Mouse (Mus musculus): ENCODE measurements around the gene Arid1b. TPM values are rescaled to one million over a fixed set of nuclear protein-coding genes. Genes with fewer than 3 reads are reported as not detected.

Gene Arid1b
- polyA plus RNA-seq, 1 experiment from 2014 or later = 5.8 TPM

GRCm38 (mm10) chr17:5132296-5132986 is 138.3 kb downstream of the Arid1b start:
- 88% methylated on average over 14 of the region's 14 CpGs for WGBS
- ATAC-seq = peak; percentile 64; the same call in 1 of the 2 replicates
- Histone ChIP-seq H3K4me2 (ENCODE audit: low read depth, low read length) (no peak overlapping the region), H3K36me3 (ENCODE audit: control insufficient read depth, insufficient read depth, low read length) (no peaks in the 10 kb centered on the region), H3K27ac (ENCODE audit: low read length) (no peak overlapping the region), H3K9me3 (ENCODE audit: control insufficient read depth, low read length) (no peaks in the 10 kb centered on the region), H3K4me1 (ENCODE audit: control insufficient read depth, insufficient read depth, low read length) (peaks cover 9% of the 10 kb centered on the region; the same call in 1 of the 2 replicates), H3K4me3 (ENCODE audit: low read length) (no peak overlapping the region), H3K27me3 (replicated peaks; ENCODE audit: control insufficient read depth, insufficient read depth, low read length) (no peaks in the 10 kb centered on the region), H3K9ac (ENCODE audit: low read depth, low read length) (no peak overlapping the region)

GRCm38 (mm10) chr17:5132987-5133355 is 138.8 kb downstream of the Arid1b start:
- Histone ChIP-seq H3K27me3 (replicated peaks; ENCODE audit: control insufficient read depth, insufficient read depth, low read length) (no peaks in the 10 kb centered on the region), H3K36me3 (ENCODE audit: control insufficient read depth, insufficient read depth, low read length) (no peaks in the 10 kb centered on the region), H3K27ac (ENCODE audit: low read length) (no peak overlapping the region), H3K4me1 (ENCODE audit: control insufficient read depth, insufficient read depth, low read length) (peaks cover 12% of the 10 kb centered on the region), H3K4me2 (ENCODE audit: low read depth, low read length) (no peak overlapping the region), H3K9me3 (ENCODE audit: control insufficient read depth, low read length) (no peaks in the 10 kb centered on the region), H3K4me3 (ENCODE audit: low read length) (no peak overlapping the region), H3K9ac (ENCODE audit: low read depth, low read length) (no peak overlapping the region)
- 78% methylated on average over 7 of the region's 7 CpGs for WGBS
- ATAC-seq = 0 out of 2 replicates have a peak, but pooled peaks have one; percentile 17

- Histone ChIP-seq H3K9me3 (ENCODE audit: control insufficient read depth, low read length) (no peaks in the 10 kb centered on the region), H3K4me1 (ENCODE audit: control insufficient read depth, insufficient read depth, low read length) (peaks cover 21% of the 10 kb centered on the region), H3K4me2 (ENCODE audit: low read depth, low read length) (no peak overlapping the region), H3K27ac (ENCODE audit: low read length) (no peak overlapping the region), H3K9ac (ENCODE audit: low read depth, low read length) (no peak overlapping the region), H3K27me3 (replicated peaks; ENCODE audit: control insufficient read depth, insufficient read depth, low read length) (no peaks in the 10 kb centered on the region), H3K4me3 (ENCODE audit: low read length) (no peak overlapping the region), H3K36me3 (ENCODE audit: control insufficient read depth, insufficient read depth, low read length) (no peaks in the 10 kb centered on the region)
- 67% methylated on average over 8 of the region's 8 CpGs for WGBS
- no peak for ATAC-seq
Observed at GRCm38 (mm10) chr17:5133831-5134230, 139.7 kb downstream of the Arid1b start.

GRCm38 (mm10) chr17:5134271-5134670 is 140.1 kb downstream of the Arid1b start:
- WGBS = 72% methylated on average over 8 of the region's 8 CpGs
- no peak overlapping the region for H3K4me3 ChIP-seq (ENCODE audit: low read length)
- ATAC-seq = no peak
- no peak overlapping the region for H3K27ac ChIP-seq (ENCODE audit: low read length)
- H3K9me3 ChIP-seq (ENCODE audit: control insufficient read depth, low read length) = no peaks in the 10 kb centered on the region
- H3K4me2 ChIP-seq (ENCODE audit: low read depth, low read length) = no peak overlapping the region
- H3K27me3 ChIP-seq (replicated peaks; ENCODE audit: control insufficient read depth, insufficient read depth, low read length) = no peaks in the 10 kb centered on the region
- no peaks in the 10 kb centered on the region for H3K36me3 ChIP-seq (ENCODE audit: control insufficient read depth, insufficient read depth, low read length)
- peaks cover 24% of the 10 kb centered on the region for H3K4me1 ChIP-seq (ENCODE audit: control insufficient read depth, insufficient read depth, low read length)
- H3K9ac ChIP-seq (ENCODE audit: low read depth, low read length) = no peak overlapping the region

GRCm38 (mm10) chr17:5137936-5138335 is 143.8 kb downstream of the Arid1b start:
- H3K27me3 ChIP-seq (replicated peaks; ENCODE audit: control insufficient read depth, insufficient read depth, low read length) = no peaks in the 10 kb centered on the region
- WGBS = 67% methylated on average over 3 of the region's 3 CpGs
- no peak overlapping the region for H3K9ac ChIP-seq (ENCODE audit: low read depth, low read length)
- no peaks in the 10 kb centered on the region for H3K9me3 ChIP-seq (ENCODE audit: control insufficient read depth, low read length)
- no peak overlapping the region for H3K4me2 ChIP-seq (ENCODE audit: low read depth, low read length)
- peaks cover 28% of the 10 kb centered on the region for H3K4me1 ChIP-seq (ENCODE audit: control insufficient read depth, insufficient read depth, low read length)
- H3K4me3 ChIP-seq (ENCODE audit: low read length) = no peak overlapping the region
- peak overlapping the region; percentile 33 for H3K27ac ChIP-seq (ENCODE audit: low read length)
- no peaks in the 10 kb centered on the region for H3K36me3 ChIP-seq (ENCODE audit: control insufficient read depth, insufficient read depth, low read length)
- no peak for ATAC-seq

- Histone ChIP-seq H3K27me3 (replicated peaks; ENCODE audit: control insufficient read depth, insufficient read depth, low read length) (no peaks in the 10 kb centered on the region), H3K36me3 (ENCODE audit: control insufficient read depth, insufficient read depth, low read length) (no peaks in the 10 kb centered on the region), H3K9ac (ENCODE audit: low read depth, low read length) (no peak overlapping the region), H3K9me3 (ENCODE audit: control insufficient read depth, low read length) (no peaks in the 10 kb centered on the region), H3K4me3 (ENCODE audit: low read length) (no peak overlapping the region), H3K27ac (ENCODE audit: low read length) (no peak overlapping the region; the same call in none of the 2 replicates), H3K4me2 (ENCODE audit: low read depth, low read length) (no peak overlapping the region), H3K4me1 (ENCODE audit: control insufficient read depth, insufficient read depth, low read length) (peaks cover 26% of the 10 kb centered on the region)
- peak; percentile 86 for ATAC-seq
- WGBS = 11% methylated on average over 8 of the region's 8 CpGs
Observed at GRCm38 (mm10) chr17:5138641-5139205, 144.6 kb downstream of the Arid1b start.

- Histone ChIP-seq H3K4me2 (ENCODE audit: low read depth, low read length) (no peak overlapping the region), H3K9me3 (ENCODE audit: control insufficient read depth, low read length) (no peaks in the 10 kb centered on the region), H3K27me3 (replicated peaks; ENCODE audit: control insufficient read depth, insufficient read depth, low read length) (no peaks in the 10 kb centered on the region), H3K4me3 (ENCODE audit: low read length) (no peak overlapping the region), H3K27ac (ENCODE audit: low read length) (peak overlapping the region; percentile 53), H3K9ac (ENCODE audit: low read depth, low read length) (no peak overlapping the region), H3K4me1 (ENCODE audit: control insufficient read depth, insufficient read depth, low read length) (peaks cover 26% of the 10 kb centered on the region), H3K36me3 (ENCODE audit: control insufficient read depth, insufficient read depth, low read length) (no peaks in the 10 kb centered on the region)
- 24% methylated on average over 8 of the region's 8 CpGs for WGBS
- peak; percentile 12; the same call in 1 of the 2 replicates for ATAC-seq
Observed at GRCm38 (mm10) chr17:5139553-5139952, 145.4 kb downstream of the Arid1b start.

- WGBS = 84% methylated on average over 6 of the region's 6 CpGs
- Histone ChIP-seq H3K4me1 (ENCODE audit: control insufficient read depth, insufficient read depth, low read length) (peaks cover 10% of the 10 kb centered on the region), H3K27me3 (replicated peaks; ENCODE audit: control insufficient read depth, insufficient read depth, low read length) (no peaks in the 10 kb centered on the region), H3K36me3 (ENCODE audit: control insufficient read depth, insufficient read depth, low read length) (no peaks in the 10 kb centered on the region), H3K9me3 (ENCODE audit: control insufficient read depth, low read length) (no peaks in the 10 kb centered on the region), H3K9ac (ENCODE audit: low read depth, low read length) (no peak overlapping the region), H3K27ac (ENCODE audit: low read length) (no peak overlapping the region), H3K4me2 (ENCODE audit: low read depth, low read length) (no peak overlapping the region), H3K4me3 (ENCODE audit: low read length) (no peak overlapping the region)
- peak; percentile 29; the same call in 1 of the 2 replicates for ATAC-seq
Observed at GRCm38 (mm10) chr17:5143735-5144439, 149.8 kb downstream of the Arid1b start.

GRCm38 (mm10) chr17:5150660-5151063 is 156.5 kb downstream of the Arid1b start:
- H3K4me2 ChIP-seq (ENCODE audit: low read depth, low read length) = no peak overlapping the region
- peaks cover 10% of the 10 kb centered on the region for H3K4me1 ChIP-seq (ENCODE audit: control insufficient read depth, insufficient read depth, low read length)
- 45% methylated on average over 7 of the region's 7 CpGs for WGBS
- peak; percentile 88 for ATAC-seq
- no peaks in the 10 kb centered on the region for H3K27me3 ChIP-seq (replicated peaks; ENCODE audit: control insufficient read depth, insufficient read depth, low read length)
- no peak overlapping the region for H3K4me3 ChIP-seq (ENCODE audit: low read length)
- no peak overlapping the region for H3K27ac ChIP-seq (ENCODE audit: low read length)
- H3K36me3 ChIP-seq (ENCODE audit: control insufficient read depth, insufficient read depth, low read length) = no peaks in the 10 kb centered on the region
- no peak overlapping the region; the same call in 1 of the 2 replicates for H3K9ac ChIP-seq (ENCODE audit: low read depth, low read length)
- no peaks in the 10 kb centered on the region for H3K9me3 ChIP-seq (ENCODE audit: control insufficient read depth, low read length)

Measured in intestine, embryonic 16.5 days (tissue).